In the genomic region with DNA sequence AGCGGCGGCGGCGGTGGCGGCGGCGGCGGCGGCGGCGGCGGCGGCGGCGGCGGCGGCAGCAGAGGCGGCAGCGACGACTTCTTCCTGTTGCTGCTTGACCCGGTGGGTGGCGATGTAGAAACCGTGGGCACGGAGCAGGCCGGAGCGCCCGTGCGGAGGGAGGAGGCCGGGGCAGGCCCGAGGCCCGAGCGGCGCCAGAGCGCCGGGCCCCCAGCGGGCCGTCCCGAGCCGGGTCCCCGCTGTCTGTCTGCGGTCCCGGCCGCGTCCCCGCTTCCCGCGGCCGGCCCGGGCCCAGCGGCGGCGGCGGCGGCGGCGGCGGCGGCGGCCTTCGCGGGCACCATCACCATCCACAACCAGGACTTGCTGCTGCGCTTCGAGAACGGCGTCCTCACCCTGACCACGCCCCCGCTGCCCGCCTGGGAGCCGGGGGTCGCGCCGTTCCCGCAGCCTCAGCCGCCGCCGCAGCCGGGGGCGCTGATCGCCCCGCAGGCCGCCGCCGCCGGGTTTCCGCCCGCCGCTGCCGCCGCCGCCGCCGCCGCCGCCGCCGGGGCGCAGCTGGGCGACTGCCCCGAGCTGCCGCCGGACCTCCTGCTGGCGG, we compare ENCODE assay signal across 7 mouse cellular contexts. TPM values are rescaled to one million over a fixed set of nuclear protein-coding genes. Genes with fewer than 3 reads are reported as not detected.
A peak's percentile ranks its signal among the peaks of the same experiment; 100 is the strongest.
DNase-seq lines count a peak whose midpoint lies in the region; ATAC-seq and TF ChIP-seq lines count a peak whose summit lies in the region.
"Not testable (repeated sequence)": the region's sequence is repeated elsewhere in the genome, so short reads cannot be mapped to it uniquely, and the experiment has no call there.

No protein-coding gene starts in this region.

- not testable (repeated sequence) for H3K4me2 ChIP-seq in forebrain, embryonic 13.5 days; heart, embryonic 14.5 days (ENCODE audit: low read length); intestine, embryonic 15.5 days (replicated peaks); limb, embryonic 14.5 days (replicated peaks; ENCODE audit: low read depth, low read length, severe bottlenecking)
- 0 out of 2 replicates have a peak overlapping the region, but pooled peaks have one; percentile 23 for H3K4me2 ChIP-seq in neural tube, embryonic 15.5 days

- H3K4me3 ChIP-seq in forebrain, embryonic 13.5 days: peak overlapping the region; percentile 29
- H3K4me3 ChIP-seq in heart, embryonic 14.5 days (ENCODE audit: control insufficient read depth in 1 of 2, insufficient read depth in 1 of 2, low read depth in 1 of 2, low read length in 2 of 2): peak overlapping the region in 1 of 2 experiments; percentile 16; a peak in 1 of 4 replicates
- peak overlapping the region; percentile 23; the same call in 1 of the 2 replicates for H3K4me3 ChIP-seq in intestine, embryonic 15.5 days (replicated peaks)
- H3K4me3 ChIP-seq in limb, embryonic 14.5 days (replicated peaks; ENCODE audit: low read length): not testable (repeated sequence)
- peak overlapping the region; percentile 25; the same call in 1 of the 2 replicates for H3K4me3 ChIP-seq in neural tube, embryonic 15.5 days (replicated peaks)

- DNase-seq in cerebellum, adult 9-11 months: peak; percentile 6
- DNase-seq in limb, embryonic 14.5 days (ENCODE audit: low spot score): not testable (repeated sequence)

- not testable (repeated sequence) for H3K9ac ChIP-seq in forebrain, embryonic 13.5 days; heart, embryonic 14.5 days (ENCODE audit: low read length); intestine, embryonic 15.5 days; limb, embryonic 14.5 days (ENCODE audit: low read depth, low read length, severe bottlenecking); neural tube, embryonic 15.5 days (replicated peaks)

- no CpG with 5 or more reads among the region's 102 CpGs for WGBS in forebrain, embryonic 13.5 days
- WGBS in heart, embryonic 14.5 days: 8% methylated on average over 15 of the region's 102 CpGs
- WGBS in intestine, embryonic 15.5 days: 0% methylated on average over 19 of the region's 102 CpGs
- WGBS in limb, embryonic 14.5 days: no CpG with 5 or more reads among the region's 102 CpGs
- 35% methylated on average over 16 of the region's 102 CpGs for WGBS in neural tube, embryonic 15.5 days

- not testable (repeated sequence) for H3K27ac ChIP-seq in forebrain, embryonic 13.5 days; heart, embryonic 14.5 days (replicated peaks in 1 of 2; ENCODE audit: control insufficient read depth in 1 of 2, insufficient read depth in 1 of 2, low read depth in 2 of 2, low read length in 2 of 2); intestine, embryonic 15.5 days; limb, embryonic 14.5 days (replicated peaks; ENCODE audit: low read depth, low read length); neural tube, embryonic 15.5 days (replicated peaks)

- not testable (repeated sequence) for H3K4me1 ChIP-seq in forebrain, embryonic 13.5 days; heart, embryonic 14.5 days (ENCODE audit: control insufficient read depth in 2 of 2, insufficient read depth in 2 of 2, low read length in 2 of 2); intestine, embryonic 15.5 days (replicated peaks); limb, embryonic 14.5 days (ENCODE audit: control insufficient read depth, insufficient read depth, low read length); neural tube, embryonic 15.5 days

- H3K27me3 ChIP-seq in forebrain, embryonic 13.5 days; heart, embryonic 14.5 days (ENCODE audit: control insufficient read depth, insufficient read depth, low read length); intestine, embryonic 15.5 days (replicated peaks); limb, embryonic 14.5 days (ENCODE audit: control insufficient read depth, insufficient read depth, low read length); neural tube, embryonic 15.5 days (replicated peaks): not testable (repeated sequence)

- not testable (repeated sequence) for H3K9me3 ChIP-seq in forebrain, embryonic 13.5 days (replicated peaks); heart, embryonic 14.5 days (ENCODE audit: control insufficient read depth, low read length); intestine, embryonic 15.5 days; limb, embryonic 14.5 days (ENCODE audit: control insufficient read depth, low read length); neural tube, embryonic 15.5 days (replicated peaks)

- H3K36me3 ChIP-seq in forebrain, embryonic 13.5 days (ENCODE audit: poor library complexity, severe bottlenecking); heart, embryonic 14.5 days (ENCODE audit: control insufficient read depth, insufficient read depth, low read length); intestine, embryonic 15.5 days; limb, embryonic 14.5 days (ENCODE audit: control insufficient read depth, insufficient read depth, low read length); neural tube, embryonic 15.5 days: not testable (repeated sequence)

- TF ChIP-seq POLR2A in limb, embryonic 14.5 days (IDR thresholded peaks at IDR 0.05; ENCODE audit: borderline replicate concordance, extremely low read depth, insufficient read depth, insufficient read length): not testable (repeated sequence)

- ATAC-seq in forebrain, embryonic 13.5 days: peak; percentile 82
- peak; percentile 69; the same call in 1 of the 2 replicates for ATAC-seq in heart, embryonic 14.5 days (ENCODE audit: insufficient number of reproducible peaks, insufficient read depth, low FRiP score, low read depth)
- peak; percentile 77 for ATAC-seq in intestine, embryonic 15.5 days
- ATAC-seq in limb, embryonic 14.5 days (ENCODE audit: low FRiP score, low read depth): peak; percentile 70; the same call in 1 of the 2 replicates
- ATAC-seq in megakaryocyte progenitor cell, adult 5-6 weeks (replicated peaks; ENCODE audit: poor library complexity): peak; percentile 48
- peak; percentile 76 for ATAC-seq in neural tube, embryonic 15.5 days (ENCODE audit: low FRiP score)

RNA-seq across cellular contexts. Expression of gene Zxdb, which starts 0.7 kb away (rescaled TPM):
- 1.3 and 1.5 TPM in 2 replicates for polyA plus RNA-seq in forebrain, embryonic 13.5 days (2015; fragmentation: Nextera tagmentation; extraction: Ambion mirVana)
- polyA plus RNA-seq in heart, embryonic 14.5 days (2014; fragmentation: Nextera tagmentation; extraction: Ambion mirVana): 0.98 and 1.4 TPM in 2 replicates
- 1.2 and 1.6 TPM in 2 replicates for polyA plus RNA-seq in intestine, embryonic 15.5 days (2015; fragmentation: Nextera tagmentation; extraction: Ambion mirVana)
- polyA plus RNA-seq in limb, embryonic 14.5 days (2012; rRNA removed): 5.2 and 6.6 TPM in 2 replicates
- 2.7 and 3.0 TPM in 2 replicates for polyA plus RNA-seq in limb, embryonic 14.5 days (2014; fragmentation: Nextera tagmentation; extraction: Ambion mirVana)
- total RNA-seq in megakaryocyte progenitor cell, adult 5-6 weeks (2015): 7.5 and 8.5 TPM in 2 replicates
- total RNA-seq in megakaryocyte progenitor cell, adult 5-6 weeks (2017): 5.1 and 7.2 TPM in 2 replicates
- polyA plus RNA-seq in neural tube, embryonic 15.5 days (2015; fragmentation: Nextera tagmentation; extraction: Ambion mirVana): 1.6 and 1.7 TPM in 2 replicates
